ENCODE assay signal across 27 mouse cellular contexts in the genomic region with DNA sequence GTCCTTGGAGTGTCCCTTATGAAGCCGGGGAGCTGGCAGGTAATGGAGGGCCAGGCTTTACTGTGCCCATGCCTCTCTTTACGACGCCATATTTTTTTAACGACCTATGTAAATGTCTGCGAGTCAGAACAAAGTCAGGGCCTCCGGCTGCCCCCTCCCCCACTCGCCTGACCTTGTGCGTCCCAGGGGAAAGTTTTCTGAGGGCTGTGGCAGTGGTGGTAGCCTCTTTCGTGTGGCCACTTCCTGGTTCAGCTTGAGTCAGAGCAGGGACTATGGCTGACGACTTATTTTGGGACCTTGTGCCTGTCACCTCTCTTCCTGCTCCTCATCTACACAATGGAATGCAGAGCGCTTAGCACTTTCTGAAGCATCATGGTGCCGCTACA.
DNase-seq lines count a peak whose midpoint lies in the region; ATAC-seq lines count a peak whose summit lies in the region.
"Had no signal": no experiment of that assay in that cellular context is flagged by ENCODE, and none has a peak within 500 bp of the region (broad histone marks: within the 10 kb centered on the region; RNA-seq: fewer than 3 reads in every experiment).

No protein-coding gene starts in this region.

- no peak for ATAC-seq in liver, embryonic 12.5 days
- ATAC-seq: forebrain, embryonic 15.5 days; hindbrain, postnatal 0 days; intestine, embryonic 15.5 days; midbrain, embryonic 16.5 days had no signal

- no peaks in the 10 kb centered on the region for H3K9me3 ChIP-seq in heart, embryonic 10.5 days
- H3K9me3 ChIP-seq in limb, embryonic 10.5 days (replicated peaks) = no peaks in the 10 kb centered on the region
- no peaks in the 10 kb centered on the region for H3K9me3 ChIP-seq in liver, embryonic 12.5 days (replicated peaks)
- H3K9me3 ChIP-seq: forebrain, embryonic 15.5 days; heart, embryonic 13.5 days; hindbrain, embryonic 12.5 days; intestine, embryonic 15.5 days; lung, embryonic 15.5 days; midbrain, embryonic 10.5 days had no signal

- WGBS in heart, embryonic 10.5 days = 41% methylated on average over 12 of the region's 12 CpGs
- WGBS in limb, embryonic 10.5 days = 35% methylated on average over 12 of the region's 12 CpGs
- 36% methylated on average over 12 of the region's 12 CpGs for WGBS in liver, embryonic 12.5 days (ENCODE audit: insufficient replicate concordance)

- no peak overlapping the region for H3K9ac ChIP-seq in liver, embryonic 12.5 days
- H3K9ac ChIP-seq: forebrain, embryonic 15.5 days; heart, embryonic 13.5 days; hindbrain, embryonic 12.5 days; intestine, embryonic 15.5 days; lung, embryonic 15.5 days had no signal

- H3K27me3 ChIP-seq in heart, embryonic 10.5 days (ENCODE audit: insufficient read depth, poor library complexity, severe bottlenecking) = peaks cover 63% of the 10 kb centered on the region
- peaks cover 62% of the 10 kb centered on the region for H3K27me3 ChIP-seq in limb, embryonic 10.5 days (ENCODE audit: low read depth, poor library complexity, severe bottlenecking)
- H3K27me3 ChIP-seq in liver, embryonic 12.5 days (replicated peaks) = peaks cover 25% of the 10 kb centered on the region
- H3K27me3 ChIP-seq: forebrain, embryonic 15.5 days; hindbrain, embryonic 12.5 days; lung, embryonic 15.5 days had no signal

- H3K27ac ChIP-seq in heart, embryonic 10.5 days = peak overlapping the region; percentile 67
- peak overlapping the region; percentile 61 for H3K27ac ChIP-seq in limb, embryonic 10.5 days
- no peak overlapping the region for H3K27ac ChIP-seq in liver, embryonic 12.5 days
- H3K27ac ChIP-seq: forebrain, embryonic 15.5 days; heart, embryonic 13.5 days; hindbrain, embryonic 12.5 days; hindbrain, postnatal 0 days; intestine, embryonic 15.5 days; lung, embryonic 15.5 days; midbrain, embryonic 10.5 days had no signal

- intact Hi-C loops in heart, postnatal 36 days (cut with DNase I) = no loop called here

- peaks cover 45% of the 10 kb centered on the region for H3K4me1 ChIP-seq in heart, embryonic 10.5 days
- peaks cover 38% of the 10 kb centered on the region for H3K4me1 ChIP-seq in limb, embryonic 10.5 days
- H3K4me1 ChIP-seq in liver, embryonic 12.5 days = peaks cover 9% of the 10 kb centered on the region; the same call in 1 of the 2 replicates
- H3K4me1 ChIP-seq: lung, embryonic 15.5 days had no signal

- no peak for DNase-seq in heart, embryonic 10.5 days (ENCODE audit: low spot score)
- no peak for DNase-seq in heart, postnatal 36 days
- DNase-seq in 416B (ENCODE audit: low read depth) (peak; percentile 24), A20 (ENCODE audit: low read depth, low spot score) (peak; percentile 56)
- DNase-seq in limb, embryonic 10.5 days (ENCODE audit: low spot score) = peak; percentile 60
- DNase-seq in gastrocnemius, adult 18-20 months (ENCODE audit: low spot score) = no peak
- DNase-seq: adrenal gland, adult 8-10 months; cerebellum, adult 11 months; cerebellum, adult 9-10 months; cerebellum, postnatal 36 days; gastrocnemius, postnatal 25 days; heart, adult 18-20 months; kidney, adult 2 months; left cerebral cortex, postnatal 4 days; right cerebral cortex, adult 18-20 months; spleen, adult 18-20 months; thymus, postnatal 14 days had no signal

- no peak overlapping the region for H3K4me2 ChIP-seq in liver, embryonic 12.5 days
- H3K4me2 ChIP-seq: forebrain, embryonic 15.5 days; heart, embryonic 13.5 days; hindbrain, embryonic 12.5 days; intestine, embryonic 15.5 days; lung, embryonic 15.5 days had no signal

- H3K4me3 ChIP-seq in heart, embryonic 10.5 days = no peak overlapping the region
- no peak overlapping the region for H3K4me3 ChIP-seq in limb, embryonic 10.5 days
- H3K4me3 ChIP-seq in liver, embryonic 12.5 days = no peak overlapping the region
- H3K4me3 ChIP-seq: forebrain, embryonic 15.5 days; heart, embryonic 13.5 days; hindbrain, embryonic 12.5 days; intestine, embryonic 15.5 days; lung, embryonic 15.5 days; midbrain, embryonic 10.5 days; myocyte had no signal

- H3K36me3 ChIP-seq in heart, embryonic 10.5 days = no peaks in the 10 kb centered on the region
- no peaks in the 10 kb centered on the region for H3K36me3 ChIP-seq in limb, embryonic 10.5 days
- no peaks in the 10 kb centered on the region for H3K36me3 ChIP-seq in liver, embryonic 12.5 days
- H3K36me3 ChIP-seq: forebrain, embryonic 15.5 days; heart, embryonic 13.5 days; hindbrain, embryonic 12.5 days; intestine, embryonic 15.5 days; lung, embryonic 15.5 days; midbrain, embryonic 10.5 days had no signal

Comparison
In these comparisons a context has a peak if more than half of its experiments do, and no peak if none do; other contexts are left out.
1. DNase-seq: peak in 416B (single experiment), A20 (single experiment) and limb, embryonic 10.5 days (single experiment); none in heart, embryonic 10.5 days (single experiment), heart, postnatal 36 days (0 of 2) and gastrocnemius, adult 18-20 months (single experiment).